Mouse (Mus musculus): ENCODE measurements at regions not wholly inside any gene's neighbourhood (a gene's known extent, or its start where the extent isn't known, plus 50 kb on each side); places are given as distances from the start of the nearest gene placed in this dataset.
A peak's percentile ranks its signal among the peaks of the same experiment; 100 is the strongest.

- no peaks in the 10 kb centered on the region for H3K36me3 ChIP-seq (replicated peaks; ENCODE audit: low read length)
- H3K9me3 ChIP-seq, result 0 out of 2 replicates have a peak, but pooled peaks cover 9% of the 10 kb centered on the region
- no peak overlapping the region for H3K4me3 ChIP-seq (replicated peaks)
- TF ChIP-seq FLI1 (IDR thresholded peaks at IDR 0.05; ENCODE audit: low read length) (no peak), GATA1 (IDR thresholded peaks at IDR 0.05; ENCODE audit: borderline replicate concordance, low read length) (no peak)
- H3K4me1 ChIP-seq, result no peaks in the 10 kb centered on the region
- H3K27me3 ChIP-seq (replicated peaks), result no peaks in the 10 kb centered on the region
Observed at GRCm38 (mm10) chr1:75804473-75804872, 258.4 kb downstream of the Slc4a3 start.

GRCm38 (mm10) chr1:75812471-75812870 lies 266.4 kb downstream of the Slc4a3 start:
- TF ChIP-seq FLI1 (IDR thresholded peaks at IDR 0.05; ENCODE audit: low read length) (no peak), GATA1 (IDR thresholded peaks at IDR 0.05; ENCODE audit: borderline replicate concordance, low read length) (no peak)
- Histone ChIP-seq H3K36me3 (replicated peaks; ENCODE audit: low read length) (no peaks in the 10 kb centered on the region), H3K27me3 (replicated peaks) (no peaks in the 10 kb centered on the region), H3K4me1 (no peaks in the 10 kb centered on the region), H3K4me3 (replicated peaks) (no peak overlapping the region), H3K9me3 (peaks cover 28% of the 10 kb centered on the region)

GRCm38 (mm10) chr1:75826202-75826601 lies 280.1 kb downstream of the Slc4a3 start:
- H3K36me3 ChIP-seq (replicated peaks; ENCODE audit: low read length), result no peaks in the 10 kb centered on the region
- H3K4me3 ChIP-seq (replicated peaks), result no peak overlapping the region
- TF ChIP-seq FLI1 (IDR thresholded peaks at IDR 0.05; ENCODE audit: low read length) (no peak), GATA1 (IDR thresholded peaks at IDR 0.05; ENCODE audit: borderline replicate concordance, low read length) (no peak)
- peaks cover 44% of the 10 kb centered on the region for H3K9me3 ChIP-seq
- H3K27me3 ChIP-seq (replicated peaks), result no peaks in the 10 kb centered on the region
- no peaks in the 10 kb centered on the region for H3K4me1 ChIP-seq

- no peaks in the 10 kb centered on the region for H3K4me1 ChIP-seq
- no peaks in the 10 kb centered on the region for H3K27me3 ChIP-seq (replicated peaks)
- peaks cover 35% of the 10 kb centered on the region for H3K9me3 ChIP-seq
- no peak for TF ChIP-seq GATA1 (IDR thresholded peaks at IDR 0.05; ENCODE audit: borderline replicate concordance, low read length)
- TF ChIP-seq FLI1 (IDR thresholded peaks at IDR 0.05; ENCODE audit: low read length), result no peak
- H3K4me3 ChIP-seq (replicated peaks), result no peak overlapping the region
- no peaks in the 10 kb centered on the region for H3K36me3 ChIP-seq (replicated peaks; ENCODE audit: low read length)
Observed at GRCm38 (mm10) chr1:75833071-75833830, 287.2 kb downstream of the Slc4a3 start.

- H3K9me3 ChIP-seq, result peaks cover 41% of the 10 kb centered on the region
Observed at GRCm38 (mm10) chr1:75834361-75834760, 288.3 kb downstream of the Slc4a3 start.

GRCm38 (mm10) chr1:75839551-75840223 lies 293.6 kb downstream of the Slc4a3 start:
- peaks cover 56% of the 10 kb centered on the region for H3K9me3 ChIP-seq
- no peak overlapping the region for H3K4me3 ChIP-seq (replicated peaks)
- TF ChIP-seq GATA1 (IDR thresholded peaks at IDR 0.05; ENCODE audit: borderline replicate concordance, low read length) (no peak), FLI1 (IDR thresholded peaks at IDR 0.05; ENCODE audit: low read length) (no peak)
- no peaks in the 10 kb centered on the region for H3K27me3 ChIP-seq (replicated peaks)
- H3K4me1 ChIP-seq, result no peaks in the 10 kb centered on the region
- H3K36me3 ChIP-seq (replicated peaks; ENCODE audit: low read length), result no peaks in the 10 kb centered on the region

More at GRCm38 (mm10) chr1:75834361-75834760, 288.3 kb downstream of the Slc4a3 start:
- Histone ChIP-seq H3K4me1 (no peaks in the 10 kb centered on the region), H3K36me3 (replicated peaks; ENCODE audit: low read length) (no peaks in the 10 kb centered on the region), H3K4me3 (replicated peaks) (no peak overlapping the region), H3K27me3 (replicated peaks) (no peaks in the 10 kb centered on the region)
- TF ChIP-seq FLI1 (IDR thresholded peaks at IDR 0.05; ENCODE audit: low read length), result no peak
- TF ChIP-seq GATA1 (IDR thresholded peaks at IDR 0.05; ENCODE audit: borderline replicate concordance, low read length), result no peak

- peaks cover 67% of the 10 kb centered on the region for H3K9me3 ChIP-seq
- TF ChIP-seq GATA1 (IDR thresholded peaks at IDR 0.05; ENCODE audit: borderline replicate concordance, low read length), result no peak
- TF ChIP-seq FLI1 (IDR thresholded peaks at IDR 0.05; ENCODE audit: low read length), result no peak
- no peaks in the 10 kb centered on the region for H3K4me1 ChIP-seq
- no peaks in the 10 kb centered on the region for H3K36me3 ChIP-seq (replicated peaks; ENCODE audit: low read length)
- H3K27me3 ChIP-seq (replicated peaks), result no peaks in the 10 kb centered on the region
- no peak overlapping the region for H3K4me3 ChIP-seq (replicated peaks)
Observed at GRCm38 (mm10) chr1:75842396-75842795, 296.3 kb downstream of the Slc4a3 start.

- Histone ChIP-seq H3K36me3 (replicated peaks; ENCODE audit: low read length) (no peaks in the 10 kb centered on the region), H3K4me1 (no peaks in the 10 kb centered on the region), H3K4me3 (replicated peaks) (peak overlapping the region; percentile 38), H3K9me3 (peaks cover 69% of the 10 kb centered on the region), H3K27me3 (replicated peaks) (no peaks in the 10 kb centered on the region)
- TF ChIP-seq GATA1 (IDR thresholded peaks at IDR 0.05; ENCODE audit: borderline replicate concordance, low read length) (no peak), FLI1 (IDR thresholded peaks at IDR 0.05; ENCODE audit: low read length) (no peak)
Observed at GRCm38 (mm10) chr1:75843326-75843725, 297.3 kb downstream of the Slc4a3 start.

- no peaks in the 10 kb centered on the region for H3K4me1 ChIP-seq
- no peaks in the 10 kb centered on the region for H3K36me3 ChIP-seq (replicated peaks; ENCODE audit: low read length)
- H3K27me3 ChIP-seq (replicated peaks), result no peaks in the 10 kb centered on the region
- no peak overlapping the region for H3K4me3 ChIP-seq (replicated peaks)
- TF ChIP-seq GATA1 (IDR thresholded peaks at IDR 0.05; ENCODE audit: borderline replicate concordance, low read length), result no peak
- TF ChIP-seq FLI1 (IDR thresholded peaks at IDR 0.05; ENCODE audit: low read length), result no peak
- peaks cover 67% of the 10 kb centered on the region for H3K9me3 ChIP-seq
Observed at GRCm38 (mm10) chr1:75844123-75844522, 298.1 kb downstream of the Slc4a3 start.

GRCm38 (mm10) chr1:75844529-75844928 lies 298.5 kb downstream of the Slc4a3 start:
- Histone ChIP-seq H3K27me3 (replicated peaks) (no peaks in the 10 kb centered on the region), H3K36me3 (replicated peaks; ENCODE audit: low read length) (no peaks in the 10 kb centered on the region), H3K9me3 (peaks cover 70% of the 10 kb centered on the region), H3K4me1 (no peaks in the 10 kb centered on the region), H3K4me3 (replicated peaks) (no peak overlapping the region)
- TF ChIP-seq GATA1 (IDR thresholded peaks at IDR 0.05; ENCODE audit: borderline replicate concordance, low read length) (no peak), FLI1 (IDR thresholded peaks at IDR 0.05; ENCODE audit: low read length) (no peak)
